Mouse (Mus musculus): ENCODE measurements around the gene Palm2. TPM values are rescaled to one million over a fixed set of nuclear protein-coding genes. Genes with fewer than 3 reads are reported as not detected.

Palm2 gene
- polyA plus RNA-seq, 1 experiment: 0.05 TPM

GRCm38 (mm10) chr4:57715849-57716248, 281.8 kb downstream of the Palm2 start:
- Histone ChIP-seq H3K4me1 (ENCODE audit: control insufficient read depth, insufficient read depth, low read length) (peaks cover 3% of the 10 kb centered on the region; the same call in 1 of the 2 replicates), H3K27me3 (replicated peaks; ENCODE audit: control insufficient read depth, insufficient read depth, low read length) (no peaks in the 10 kb centered on the region), H3K4me3 (ENCODE audit: insufficient read depth, low read depth, low read length) (no peak overlapping the region), H3K27ac (ENCODE audit: insufficient read depth, low read depth, low read length) (no peak overlapping the region), H3K36me3 (ENCODE audit: control insufficient read depth, insufficient read depth, low read length) (no peaks in the 10 kb centered on the region)
- peak; percentile 59 for DNase-seq
- no peak for TF ChIP-seq POLR2A (IDR thresholded peaks at IDR 0.05; ENCODE audit: low read depth, low read length)
- TF ChIP-seq CTCF (conservative IDR thresholded peaks at IDR 0.05; ENCODE audit: insufficient read depth, insufficient read length, low read depth, low read length): no peak

GRCm38 (mm10) chr4:57716735-57717134, 282.7 kb downstream of the Palm2 start:
- peak overlapping the region; percentile 74 for H3K27ac ChIP-seq (ENCODE audit: insufficient read depth, low read depth, low read length)
- no peaks in the 10 kb centered on the region for H3K36me3 ChIP-seq (ENCODE audit: control insufficient read depth, insufficient read depth, low read length)
- TF ChIP-seq CTCF (conservative IDR thresholded peaks at IDR 0.05; ENCODE audit: insufficient read depth, insufficient read length, low read depth, low read length) (no peak), POLR2A (IDR thresholded peaks at IDR 0.05; ENCODE audit: low read depth, low read length) (no peak)
- no peak for DNase-seq
- no peaks in the 10 kb centered on the region for H3K27me3 ChIP-seq (replicated peaks; ENCODE audit: control insufficient read depth, insufficient read depth, low read length)
- H3K4me1 ChIP-seq (ENCODE audit: control insufficient read depth, insufficient read depth, low read length): peaks cover 3% of the 10 kb centered on the region; the same call in 1 of the 2 replicates
- no peak overlapping the region for H3K4me3 ChIP-seq (ENCODE audit: insufficient read depth, low read depth, low read length)
- 45% methylated on average over 4 of the region's 4 CpGs for WGBS

GRCm38 (mm10) chr4:57717354-57717753, 283.3 kb downstream of the Palm2 start, which contains the start of gene Akap2:
Gene Akap2, plus strand, starts transcription at chr4:57717657.
- H3K4me1 ChIP-seq (ENCODE audit: control insufficient read depth, insufficient read depth, low read length): peaks cover 3% of the 10 kb centered on the region; the same call in 1 of the 2 replicates
- TF ChIP-seq POLR2A (IDR thresholded peaks at IDR 0.05; ENCODE audit: low read depth, low read length) (no peak), CTCF (conservative IDR thresholded peaks at IDR 0.05; ENCODE audit: insufficient read depth, insufficient read length, low read depth, low read length) (no peak)
- WGBS: 51% methylated on average over 9 of the region's 9 CpGs

GRCm38 (mm10) chr4:57719370-57719769, 285.3 kb downstream of the Palm2 start:
- Histone ChIP-seq H3K36me3 (ENCODE audit: control insufficient read depth, insufficient read depth, low read length) (no peaks in the 10 kb centered on the region), H3K27ac (ENCODE audit: insufficient read depth, low read depth, low read length) (no peak overlapping the region), H3K4me1 (ENCODE audit: control insufficient read depth, insufficient read depth, low read length) (peaks cover 3% of the 10 kb centered on the region; the same call in 1 of the 2 replicates), H3K27me3 (replicated peaks; ENCODE audit: control insufficient read depth, insufficient read depth, low read length) (no peaks in the 10 kb centered on the region), H3K4me3 (ENCODE audit: insufficient read depth, low read depth, low read length) (no peak overlapping the region)
- TF ChIP-seq POLR2A (IDR thresholded peaks at IDR 0.05; ENCODE audit: low read depth, low read length): no peak
- TF ChIP-seq CTCF (conservative IDR thresholded peaks at IDR 0.05; ENCODE audit: insufficient read depth, insufficient read length, low read depth, low read length): no peak
- DNase-seq: no peak
- WGBS: 79% methylated on average over 1 of the region's 1 CpGs

More at GRCm38 (mm10) chr4:57717354-57717753, 283.3 kb downstream of the Palm2 start, which contains the start of gene Akap2:
- H3K27me3 ChIP-seq (replicated peaks; ENCODE audit: control insufficient read depth, insufficient read depth, low read length): no peaks in the 10 kb centered on the region
- peak; percentile 65 for DNase-seq
- H3K27ac ChIP-seq (ENCODE audit: insufficient read depth, low read depth, low read length): peak within 1 kb of the TSS; percentile 74
- H3K4me3 ChIP-seq (ENCODE audit: insufficient read depth, low read depth, low read length): peak within 1 kb of the TSS; percentile 9; the same call in 1 of the 2 replicates
- no peaks in the 10 kb centered on the region for H3K36me3 ChIP-seq (ENCODE audit: control insufficient read depth, insufficient read depth, low read length)

GRCm38 (mm10) chr4:57720869-57721361, 286.9 kb downstream of the Palm2 start:
- TF ChIP-seq CTCF (conservative IDR thresholded peaks at IDR 0.05; ENCODE audit: insufficient read depth, insufficient read length, low read depth, low read length) (no peak), POLR2A (IDR thresholded peaks at IDR 0.05; ENCODE audit: low read depth, low read length) (no peak)
- Histone ChIP-seq H3K36me3 (ENCODE audit: control insufficient read depth, insufficient read depth, low read length) (no peaks in the 10 kb centered on the region), H3K27me3 (replicated peaks; ENCODE audit: control insufficient read depth, insufficient read depth, low read length) (no peaks in the 10 kb centered on the region), H3K27ac (ENCODE audit: insufficient read depth, low read depth, low read length) (no peak overlapping the region), H3K4me1 (ENCODE audit: control insufficient read depth, insufficient read depth, low read length) (peaks cover 3% of the 10 kb centered on the region; the same call in 1 of the 2 replicates), H3K4me3 (ENCODE audit: insufficient read depth, low read depth, low read length) (no peak overlapping the region)
- WGBS: 55% methylated on average over 7 of the region's 7 CpGs
- DNase-seq: no peak

- no peak overlapping the region for H3K4me3 ChIP-seq (ENCODE audit: insufficient read depth, low read depth, low read length)
- no peaks in the 10 kb centered on the region for H3K27me3 ChIP-seq (replicated peaks; ENCODE audit: control insufficient read depth, insufficient read depth, low read length)
- WGBS: 60% methylated on average over 4 of the region's 4 CpGs
Observed at GRCm38 (mm10) chr4:57722296-57722695, 288.2 kb downstream of the Palm2 start.

GRCm38 (mm10) chr4:57723659-57724058, 289.6 kb downstream of the Palm2 start:
- Histone ChIP-seq H3K4me1 (ENCODE audit: control insufficient read depth, insufficient read depth, low read length) (peaks cover 2% of the 10 kb centered on the region; the same call in 1 of the 2 replicates), H3K27ac (ENCODE audit: insufficient read depth, low read depth, low read length) (no peak overlapping the region), H3K4me3 (ENCODE audit: insufficient read depth, low read depth, low read length) (no peak overlapping the region), H3K36me3 (ENCODE audit: control insufficient read depth, insufficient read depth, low read length) (no peaks in the 10 kb centered on the region), H3K27me3 (replicated peaks; ENCODE audit: control insufficient read depth, insufficient read depth, low read length) (no peaks in the 10 kb centered on the region)
- TF ChIP-seq POLR2A (IDR thresholded peaks at IDR 0.05; ENCODE audit: low read depth, low read length): no peak
- TF ChIP-seq CTCF (conservative IDR thresholded peaks at IDR 0.05; ENCODE audit: insufficient read depth, insufficient read length, low read depth, low read length): peak; percentile 63
- peak; percentile 45 for DNase-seq
- WGBS: 48% methylated on average over 2 of the region's 2 CpGs

More at GRCm38 (mm10) chr4:57722296-57722695, 288.2 kb downstream of the Palm2 start:
- TF ChIP-seq CTCF (conservative IDR thresholded peaks at IDR 0.05; ENCODE audit: insufficient read depth, insufficient read length, low read depth, low read length) (no peak), POLR2A (IDR thresholded peaks at IDR 0.05; ENCODE audit: low read depth, low read length) (no peak)
- H3K4me1 ChIP-seq (ENCODE audit: control insufficient read depth, insufficient read depth, low read length): no peaks in the 10 kb centered on the region; the same call in 1 of the 2 replicates
- H3K27ac ChIP-seq (ENCODE audit: insufficient read depth, low read depth, low read length): no peak overlapping the region
- peak; percentile 68 for DNase-seq
- no peaks in the 10 kb centered on the region for H3K36me3 ChIP-seq (ENCODE audit: control insufficient read depth, insufficient read depth, low read length)
